Mouse (Mus musculus) lung, postnatal 36 days (tissue): Measurements from ENCODE around the gene Nudt3.

Experiments
- DNase-seq: peaks from one replicate; pipeline ENCODE4 v3.0.0; 2022; ENCODE audit warnings: mixed read lengths

Nudt3 gene

GRCm38 (mm10) chr17:27634871-27635574 is 11.7 kb upstream of the Nudt3 start, which contains the start of gene RPS10-NUDT3:
RPS10-NUDT3 (minus strand) TSS chr17:27635222.
- DNase-seq = peak; percentile 93

GRCm38 (mm10) chr17:27629249-27630020 is 6.1 kb upstream of the Nudt3 start:
- peak; percentile 95 for DNase-seq

- no peak for DNase-seq
Observed at GRCm38 (mm10) chr17:27628376-27628775, 5.1 kb upstream of the Nudt3 start.

- no peak for DNase-seq
Observed at GRCm38 (mm10) chr17:27627451-27627850, 4.2 kb upstream of the Nudt3 start.

GRCm38 (mm10) chr17:27626681-27627080 is 3.4 kb upstream of the Nudt3 start:
- DNase-seq = no peak

- DNase-seq = no peak
Observed at GRCm38 (mm10) chr17:27625455-27626251, 2.4 kb upstream of the Nudt3 start.

GRCm38 (mm10) chr17:27622611-27623359 is 510 bp downstream of the Nudt3 start:
- peak; percentile 30 for DNase-seq

GRCm38 (mm10) chr17:27621705-27622531 is 1.4 kb downstream of the Nudt3 start:
- DNase-seq = peak; percentile 33

- no peak for DNase-seq
Observed at GRCm38 (mm10) chr17:27621161-27621560, 2.1 kb downstream of the Nudt3 start.

GRCm38 (mm10) chr17:27615388-27615787 is 7.9 kb downstream of the Nudt3 start:
- no peak for DNase-seq

GRCm38 (mm10) chr17:27613016-27613415 is 10.3 kb downstream of the Nudt3 start:
- DNase-seq = no peak

GRCm38 (mm10) chr17:27611994-27612393 is 11.3 kb downstream of the Nudt3 start:
- no peak for DNase-seq

- DNase-seq = no peak
Observed at GRCm38 (mm10) chr17:27611519-27611884, 11.8 kb downstream of the Nudt3 start.

- no peak for DNase-seq
Observed at GRCm38 (mm10) chr17:27610679-27611518, 12.4 kb downstream of the Nudt3 start.

GRCm38 (mm10) chr17:27609576-27609975 is 13.7 kb downstream of the Nudt3 start:
- no peak for DNase-seq

- DNase-seq = no peak
Observed at GRCm38 (mm10) chr17:27603522-27604234, 19.6 kb downstream of the Nudt3 start.

GRCm38 (mm10) chr17:27603036-27603435 is 20.3 kb downstream of the Nudt3 start:
- no peak for DNase-seq

GRCm38 (mm10) chr17:27600869-27601268 is 22.4 kb downstream of the Nudt3 start:
- DNase-seq = no peak

- DNase-seq = no peak
Observed at GRCm38 (mm10) chr17:27600286-27600685, 23.0 kb downstream of the Nudt3 start.
